Mouse (Mus musculus) forebrain, embryonic 10.5 days (tissue): Measurements from ENCODE around the gene Fstl3. TPM values are rescaled to one million over a fixed set of nuclear protein-coding genes. Genes with fewer than 3 reads are reported as not detected.

Experiments used
- DNase-seq: peaks from one replicate; pipeline ENCODE4 v3.0.0-alpha.2; 2017; ENCODE audit warnings: low spot score; ENCODE audit errors: extremely low spot score
- H3K27ac ChIP-seq: fragments of 300-500 bp; sonication (generic); 2 replicates; pipeline ENCODE4 v1.5.1; 2016; ENCODE audit warnings: mild to moderate bottlenecking
- H3K27me3 ChIP-seq: fragments of 300-500 bp; sonication (generic); 2 replicates; pipeline ENCODE4 v1.6.1; 2016; ENCODE audit warnings: mild to moderate bottlenecking; ENCODE audit not compliant: poor library complexity, severe bottlenecking
- H3K36me3 ChIP-seq: fragments of 300-500 bp; sonication (generic); replicated peaks from 2 replicates; pipeline ENCODE4 v1.6.1; 2016; ENCODE audit warnings: mild to moderate bottlenecking, moderate library complexity
- H3K4me1 ChIP-seq: fragments of 300-500 bp; sonication (generic); 2 replicates; pipeline ENCODE4 v1.6.1; 2016
- H3K4me3 ChIP-seq: fragments of 300-500 bp; sonication (generic); 2 replicates; pipeline ENCODE4 v1.5.1; 2016; ENCODE audit warnings: mild to moderate bottlenecking, moderate library complexity
- H3K9me3 ChIP-seq: fragments of 300-500 bp; sonication (generic); 2 replicates; pipeline ENCODE4 v1.6.1; 2016; ENCODE audit warnings: mild to moderate bottlenecking, moderate library complexity
- WGBS: fragments of 180-500 bp; shearing (Covaris S2); methylation state at CpG from one replicate; pipeline ENCODE4 v1.1.7; 2016; 5-methylcytosine and 5-hydroxymethylcytosine counted together
- polyA plus RNA-seq: library from polyadenylated mRNA; unstranded; fragments of >200 nt; fragmentation: Nextera tagmentation; extraction: Ambion mirVana; gene quantifications from 2 replicates; pipeline ENCODE4 v1.2.1, GENCODE M21; 2016

Fstl3 gene
- polyA plus RNA-seq, 1 experiment from 2014 or later, result 1.5 TPM

DNA sequence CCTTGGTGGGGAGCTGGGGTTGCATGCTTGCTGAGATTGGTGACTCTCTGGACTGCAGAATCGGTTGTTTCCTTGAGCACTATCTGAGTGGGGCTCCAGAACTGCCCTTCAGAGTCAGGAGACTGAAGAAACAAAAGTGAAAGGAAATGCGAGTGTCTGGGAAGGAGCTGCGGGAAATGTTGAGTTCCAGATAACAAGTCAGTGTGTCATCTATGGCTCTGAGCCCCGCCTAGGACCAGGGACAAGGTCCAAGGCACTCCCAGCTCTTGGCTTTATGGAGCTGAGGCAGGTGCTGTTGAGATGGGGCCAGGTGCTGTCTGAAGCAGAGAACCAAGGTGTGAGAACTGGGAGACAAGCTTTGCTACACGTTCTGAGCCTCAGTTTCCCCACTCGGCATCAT, 47.3 kb downstream of the Fstl3 start:
- no peak overlapping the region for H3K4me3 ChIP-seq
- H3K4me1 ChIP-seq, result peaks cover 15% of the 10 kb centered on the region
- H3K27me3 ChIP-seq, result no peaks in the 10 kb centered on the region
- no peaks in the 10 kb centered on the region for H3K9me3 ChIP-seq
- no peak overlapping the region for H3K27ac ChIP-seq
- H3K36me3 ChIP-seq, result peaks cover 16% of the 10 kb centered on the region
- DNase-seq, result no peak
- 77% methylated on average over 6 of the region's 6 CpGs for WGBS

- H3K4me3 ChIP-seq, result no peak overlapping the region
- no peaks in the 10 kb centered on the region for H3K27me3 ChIP-seq
- H3K36me3 ChIP-seq, result no peaks in the 10 kb centered on the region
- WGBS, result 94% methylated on average over 3 of the region's 3 CpGs
- no peaks in the 10 kb centered on the region for H3K9me3 ChIP-seq
- no peak overlapping the region for H3K27ac ChIP-seq
- H3K4me1 ChIP-seq, result peaks cover 7% of the 10 kb centered on the region; the same call in 1 of the 2 replicates
- DNase-seq, result no peak
These were observed 54.5 kb downstream of the Fstl3 start for GRCm38 (mm10) chr10:79831583-79831982.

Other genes with a start within 250 kb of the Fstl3 start
- 26.0 and 28.8 TPM in 2 replicates for gene Plpp2, start 243.5 kb upstream of the Fstl3 start, polyA plus RNA-seq
- gene Mier2, start 222.1 kb upstream of the Fstl3 start, polyA plus RNA-seq, result 65.0 and 73.5 TPM in 2 replicates
- gene Theg, start 189.9 kb upstream of the Fstl3 start, polyA plus RNA-seq, result not detected in 2 replicates
- gene C2cd4c, start 163.2 kb upstream of the Fstl3 start, polyA plus RNA-seq, result not detected in 2 replicates
- 9.5 and 12.4 TPM in 2 replicates for gene Shc2, start 139.4 kb upstream of the Fstl3 start, polyA plus RNA-seq
- not detected in 2 replicates for gene Odf3l2, start 131.5 kb upstream of the Fstl3 start, polyA plus RNA-seq
- gene Madcam1, start 112.7 kb upstream of the Fstl3 start, polyA plus RNA-seq, result 0.90 and 1.5 TPM in 2 replicates
- gene Tpgs1, start 107.9 kb upstream of the Fstl3 start, polyA plus RNA-seq, result 59.7 and 63.8 TPM in 2 replicates
- gene Cdc34, start 95.1 kb upstream of the Fstl3 start, polyA plus RNA-seq, result 253 and 264 TPM in 2 replicates
- 0.84 and 1.0 TPM in 2 replicates for gene Gzmm, start 88.3 kb upstream of the Fstl3 start, polyA plus RNA-seq
- gene Bsg, start 72.8 kb upstream of the Fstl3 start, polyA plus RNA-seq, result 598 and 623 TPM in 2 replicates
- 0.06 TPM in 1 of 2 replicates, not detected in the other for gene Hcn2, start 60.6 kb upstream of the Fstl3 start, polyA plus RNA-seq
- 50.9 and 52.9 TPM in 2 replicates for gene Polrmt, start 30.7 kb upstream of the Fstl3 start, polyA plus RNA-seq
- 0.36 and 0.64 TPM in 2 replicates for gene Fgf22, start 22.2 kb upstream of the Fstl3 start, polyA plus RNA-seq
- gene Rnf126, start 10.3 kb upstream of the Fstl3 start, polyA plus RNA-seq, result 92.4 and 113 TPM in 2 replicates
- gene Prss57, start 13.7 kb downstream of the Fstl3 start, polyA plus RNA-seq, result not detected in 2 replicates
- gene Palm, start 16.3 kb downstream of the Fstl3 start, polyA plus RNA-seq, result 114 and 119 TPM in 2 replicates
- gene Misp, start 43.7 kb downstream of the Fstl3 start, polyA plus RNA-seq, result 0.18 and 1.0 TPM in 2 replicates
- gene Ptbp1, start 77.2 kb downstream of the Fstl3 start, polyA plus RNA-seq, result 370 and 377 TPM in 2 replicates
- gene Prtn3, start 97.2 kb downstream of the Fstl3 start, polyA plus RNA-seq, result 8.1 TPM in 2 replicates
- 91.4 and 102 TPM in 2 replicates for gene Plppr3, start 97.4 kb downstream of the Fstl3 start, polyA plus RNA-seq
- not detected in 2 replicates for gene Elane, start 109.0 kb downstream of the Fstl3 start, polyA plus RNA-seq
- not detected in 2 replicates for gene Cfd, start 113.6 kb downstream of the Fstl3 start, polyA plus RNA-seq
- gene Med16, start 131.7 kb downstream of the Fstl3 start, polyA plus RNA-seq, result 61.8 and 65.7 TPM in 2 replicates
- 1.9 TPM in 1 of 2 replicates, not detected in the other for gene Gm26602, start 133.6 kb downstream of the Fstl3 start, polyA plus RNA-seq
- 0.28 and 0.48 TPM in 2 replicates for gene Kiss1r, start 139.7 kb downstream of the Fstl3 start, polyA plus RNA-seq
- gene R3hdm4, start 143.9 kb downstream of the Fstl3 start, polyA plus RNA-seq, result 112 and 116 TPM in 2 replicates
- 12.5 and 13.0 TPM in 2 replicates for gene Arid3a, start 149.8 kb downstream of the Fstl3 start, polyA plus RNA-seq
- 165 and 167 TPM in 2 replicates for gene Wdr18, start 182.9 kb downstream of the Fstl3 start, polyA plus RNA-seq
- gene Grin3b, start 193.4 kb downstream of the Fstl3 start, polyA plus RNA-seq, result 0.20 and 0.31 TPM in 2 replicates
- gene Tmem259, start 207.1 kb downstream of the Fstl3 start, polyA plus RNA-seq, result 8.4 and 9.6 TPM in 2 replicates
- 222 and 226 TPM in 2 replicates for gene Cnn2, start 211.3 kb downstream of the Fstl3 start, polyA plus RNA-seq
- 2.9 and 3.1 TPM in 2 replicates for gene Abca7, start 219.2 kb downstream of the Fstl3 start, polyA plus RNA-seq
- gene Arhgap45, start 239.4 kb downstream of the Fstl3 start, polyA plus RNA-seq, result 8.0 and 9.1 TPM in 2 replicates